Mouse (Mus musculus) ovary, adult 18-20 months (tissue): ENCODE data around the gene Ptpn18.
"Not testable (repeated sequence)": the region's sequence is repeated elsewhere in the genome, so short reads cannot be mapped to it uniquely, and the experiment has no call there.

ENCODE experiments used
- DNase-seq: peaks from one replicate; pipeline ENCODE4 v3.0.0; 2022; ENCODE audit warnings: low spot score, mixed read lengths

Ptpn18 gene

DNA sequence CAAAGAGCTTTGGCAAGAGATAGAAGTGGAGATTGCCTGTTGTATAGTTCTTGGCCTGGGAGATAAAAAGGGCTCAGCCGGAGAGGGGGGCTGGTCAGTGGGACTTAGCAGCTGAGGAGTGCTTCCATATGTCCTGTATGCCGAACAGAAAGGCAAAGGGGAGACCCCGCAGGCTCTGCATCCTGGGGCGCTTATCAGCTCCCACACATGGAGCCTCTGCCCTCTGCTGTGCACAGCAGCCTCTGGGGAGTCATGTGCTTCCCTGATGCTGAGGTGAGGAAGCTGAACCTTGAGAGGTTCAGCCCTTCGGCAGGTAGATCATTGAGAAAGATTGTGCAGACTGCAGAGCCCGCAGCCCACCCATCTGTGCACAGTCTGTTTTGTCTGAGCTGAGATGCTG, 57.7 kb downstream of the Ptpn18 start:
- DNase-seq: not testable (repeated sequence)

DNA sequence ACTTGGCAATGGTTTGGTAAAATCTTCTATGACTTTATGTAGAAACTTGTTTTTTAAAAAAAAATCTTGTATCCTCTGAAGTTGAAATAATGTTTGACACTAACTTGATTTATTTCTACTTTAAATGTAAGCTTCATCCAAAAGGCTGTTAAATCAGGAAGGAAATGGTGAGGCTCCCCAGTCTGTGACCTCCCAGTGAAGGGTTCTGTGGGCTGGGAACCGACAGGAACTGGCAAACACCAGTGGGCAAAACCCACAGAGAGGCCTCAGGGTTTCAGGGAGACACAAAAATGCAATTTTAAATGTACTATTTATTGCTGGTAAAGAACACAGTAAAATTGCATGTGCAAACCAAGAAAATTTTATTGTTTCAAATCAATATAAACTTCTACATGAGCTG, 58.2 kb downstream of the Ptpn18 start:
- not testable (repeated sequence) for DNase-seq

DNA sequence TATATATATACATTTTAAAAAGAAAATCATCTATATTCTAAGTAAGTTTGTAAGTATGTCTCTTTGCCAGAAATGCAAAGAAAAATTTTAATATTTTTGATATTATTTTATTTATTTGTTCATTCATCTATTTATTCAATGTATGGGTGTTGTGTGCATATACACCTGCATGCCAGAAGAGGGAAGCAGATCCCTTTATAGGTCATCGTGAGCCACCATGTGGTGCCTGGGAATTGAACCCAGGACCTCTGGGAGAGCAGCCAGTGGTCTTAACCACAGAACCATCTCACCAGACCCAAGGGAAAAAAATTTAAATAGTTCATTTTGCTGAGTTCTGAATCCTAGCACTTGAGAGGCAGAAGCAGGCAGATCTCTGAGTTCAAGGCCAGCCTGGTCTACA, 58.7 kb downstream of the Ptpn18 start:
- no peak for DNase-seq

DNA sequence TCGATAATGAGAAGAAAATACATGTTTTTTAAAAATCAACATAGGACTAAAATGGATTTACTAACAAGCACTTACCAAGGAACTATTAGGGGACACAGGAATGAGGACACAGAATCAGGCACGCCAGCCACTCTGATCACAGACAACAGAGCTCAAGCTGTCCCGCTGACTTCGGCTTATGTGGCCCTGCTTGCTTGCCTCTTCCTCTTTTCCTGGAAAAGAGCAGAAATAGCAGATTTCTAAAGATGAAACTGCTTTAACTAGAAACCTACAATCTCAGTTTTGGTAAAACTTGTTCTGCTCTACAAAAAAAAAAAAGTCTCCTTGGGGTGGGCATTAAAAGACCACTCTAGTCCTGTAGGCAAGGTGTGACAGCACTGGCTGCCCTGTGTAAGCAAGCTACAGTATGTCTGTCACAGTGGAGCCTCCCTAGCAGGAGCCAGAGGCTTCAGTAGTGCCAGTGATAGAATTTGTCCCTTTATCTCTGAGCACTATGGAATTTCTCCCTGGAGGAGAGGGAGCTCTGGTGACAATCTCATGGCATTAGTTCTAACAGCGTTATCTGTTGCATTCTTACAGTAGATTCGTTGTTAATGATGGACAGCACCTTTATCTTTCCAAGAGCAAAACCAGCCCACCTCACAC, 62.8 kb downstream of the Ptpn18 start:
- DNase-seq: no peak

DNA sequence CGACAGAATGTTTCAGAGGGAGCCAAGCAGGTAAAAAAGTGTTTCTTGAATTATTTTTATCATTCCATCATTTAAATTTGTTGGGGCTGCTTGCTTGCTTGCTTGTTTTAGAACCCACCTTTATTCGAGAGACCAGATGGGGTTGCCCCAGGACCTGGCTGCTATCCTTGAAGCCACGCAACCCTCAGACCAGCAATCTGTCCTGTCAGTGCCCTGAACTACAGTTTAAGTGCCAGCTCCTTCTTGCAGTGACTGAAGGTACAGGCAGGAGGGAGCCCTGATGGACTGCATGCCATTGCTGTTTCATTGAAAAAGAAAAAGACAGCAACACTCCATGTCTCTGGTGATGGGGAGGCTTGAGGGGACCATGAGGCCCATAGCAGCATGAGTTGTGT, 63.3 kb downstream of the Ptpn18 start:
- no peak for DNase-seq

DNA sequence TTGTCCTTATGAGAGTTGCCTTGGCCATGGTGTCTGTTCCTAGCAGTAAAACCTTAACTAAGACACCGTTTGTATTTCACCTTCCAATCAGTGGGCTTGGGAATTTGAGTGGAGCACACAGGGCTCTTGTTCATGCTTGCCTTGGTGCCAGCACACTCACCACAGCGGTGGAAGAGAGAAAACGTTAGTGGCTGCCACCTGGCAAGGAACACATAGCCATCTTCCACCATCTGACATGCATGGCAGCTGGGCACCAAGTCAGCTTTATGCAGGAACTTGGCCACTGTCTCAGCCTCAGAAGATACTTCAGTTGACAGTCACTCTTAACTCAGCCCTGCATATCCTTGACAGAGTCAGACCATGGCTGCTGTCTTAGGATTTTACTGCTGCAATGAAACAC, 64.1 kb downstream of the Ptpn18 start:
- DNase-seq: no peak
